Mouse (Mus musculus): ENCODE data around the gene Gm8909.
"Not testable (repeated sequence)": the region's sequence is repeated elsewhere in the genome, so short reads cannot be mapped to it uniquely, and the experiment has no call there.

Gm8909 gene

DNA sequence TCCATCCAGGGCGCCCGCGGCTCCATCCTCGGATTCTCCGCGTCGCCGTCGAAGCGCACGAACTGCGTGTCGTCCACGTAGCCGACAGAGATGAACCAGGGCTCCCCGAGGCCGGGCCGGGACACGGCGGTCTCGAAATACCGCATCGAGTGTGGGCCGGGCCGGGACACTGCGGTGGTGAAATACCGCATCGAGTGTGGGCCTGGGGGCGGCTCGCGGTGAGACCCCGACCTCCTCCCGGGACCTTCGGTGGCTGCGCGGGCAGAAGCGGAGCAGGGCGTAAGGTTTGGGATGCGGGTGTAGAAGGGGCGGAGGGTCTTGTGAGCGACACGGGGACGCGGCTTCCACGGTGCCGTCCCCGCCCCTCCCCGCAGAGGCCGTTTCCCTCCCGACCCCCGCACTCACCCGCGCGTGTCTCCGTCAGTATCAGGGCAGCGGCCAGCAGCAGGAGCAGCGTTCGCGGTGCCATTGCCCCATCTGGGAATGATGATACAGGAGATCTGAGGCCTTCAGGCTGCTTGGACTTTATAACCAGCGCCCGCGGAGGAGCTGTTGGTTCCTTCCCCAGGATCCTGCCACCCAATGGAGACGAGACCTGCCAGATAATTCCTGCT lies at the start of gene Gm8909:
Gene Gm8909 (minus strand): TSS at position 499 of the 614 bp plus-strand sequence.
- DNase-seq (ENCODE audit: low read depth, low spot score), result no peak

DNA sequence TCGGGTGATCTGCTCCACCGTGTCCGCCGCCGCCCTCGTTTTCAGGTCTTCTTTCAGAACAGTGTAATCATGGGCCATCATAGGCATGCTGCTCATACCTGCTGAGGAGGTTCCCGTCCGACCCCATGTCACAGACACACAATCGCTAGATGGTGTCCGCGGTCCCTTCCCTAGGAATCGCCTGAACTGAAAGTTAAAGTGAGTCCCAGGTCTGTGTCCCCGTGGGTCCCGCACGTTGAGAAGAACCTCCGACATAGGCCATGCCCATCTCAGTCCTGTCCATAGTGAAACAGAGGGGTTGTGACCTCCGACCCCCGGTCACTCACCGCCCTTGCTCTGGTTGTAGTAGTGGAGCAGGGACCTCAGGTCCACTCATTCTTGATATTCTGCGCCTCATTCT lies 47.2 kb upstream of the Gm8909 start:
- no peak for DNase-seq (ENCODE audit: low read depth, low spot score)

DNA sequence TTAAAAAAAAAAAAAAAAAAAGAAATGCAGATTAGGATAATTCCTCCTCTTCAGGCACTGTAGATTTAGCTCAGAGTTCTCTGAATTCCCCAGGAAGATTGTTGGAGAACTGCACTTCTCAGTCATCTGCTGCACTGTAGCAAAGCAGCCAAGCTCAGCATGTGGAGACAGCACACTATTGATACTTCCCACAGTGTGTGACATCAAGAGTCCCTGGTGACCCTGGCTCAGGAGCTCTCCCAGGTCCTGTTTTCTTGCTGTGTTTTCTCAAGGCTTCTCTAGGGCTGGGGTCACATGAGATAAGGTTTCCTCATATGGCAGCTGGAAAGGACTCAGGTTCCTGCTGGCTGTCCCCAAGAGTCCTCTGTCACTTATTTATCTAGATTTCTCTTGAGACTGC lies 38.5 kb upstream of the Gm8909 start:
- no peak for DNase-seq (ENCODE audit: low read depth, low spot score)

DNA sequence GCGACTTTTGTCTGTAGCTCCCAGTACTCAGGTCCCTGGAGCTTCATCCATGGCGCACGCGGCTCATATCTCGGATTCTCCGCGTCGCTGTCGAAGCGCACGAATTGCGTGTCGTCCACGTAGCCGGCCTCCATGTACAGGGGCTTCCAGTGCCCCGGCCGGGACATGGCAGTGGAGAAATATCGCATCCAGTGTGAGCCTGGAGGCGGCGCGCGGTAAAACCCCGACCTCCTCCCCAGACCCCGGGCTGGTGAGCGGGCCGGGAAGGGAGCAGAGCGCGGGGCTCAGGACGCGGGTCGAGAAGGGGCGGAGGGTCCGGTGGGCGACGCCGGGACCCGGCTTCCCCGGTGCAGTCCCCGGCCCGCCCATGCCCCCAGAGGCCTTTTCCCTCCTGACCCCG lies 37.5 kb upstream of the Gm8909 start:
- DNase-seq (ENCODE audit: low read depth, low spot score), result no peak

DNA sequence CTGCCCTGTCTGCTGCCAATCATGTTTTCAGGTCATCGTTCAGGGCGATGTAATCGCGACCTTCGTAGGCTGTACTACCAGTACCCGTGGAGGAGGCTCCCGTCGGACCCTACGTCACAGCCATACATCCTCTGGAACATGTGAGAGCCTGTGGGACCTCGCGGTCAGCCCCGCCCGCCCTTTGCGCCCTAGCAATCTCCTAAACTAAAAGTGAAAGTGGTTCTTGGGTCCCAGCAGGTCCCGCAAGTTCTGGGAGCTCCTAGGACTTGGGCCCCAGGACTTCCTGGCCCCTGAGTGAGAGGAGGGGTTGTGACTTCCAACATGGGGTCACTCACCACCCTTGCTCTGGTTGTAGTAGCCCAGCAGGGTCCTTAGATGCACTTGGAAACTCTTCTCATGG lies 37.1 kb upstream of the Gm8909 start:
- no peak for DNase-seq (ENCODE audit: low read depth, low spot score)

DNA sequence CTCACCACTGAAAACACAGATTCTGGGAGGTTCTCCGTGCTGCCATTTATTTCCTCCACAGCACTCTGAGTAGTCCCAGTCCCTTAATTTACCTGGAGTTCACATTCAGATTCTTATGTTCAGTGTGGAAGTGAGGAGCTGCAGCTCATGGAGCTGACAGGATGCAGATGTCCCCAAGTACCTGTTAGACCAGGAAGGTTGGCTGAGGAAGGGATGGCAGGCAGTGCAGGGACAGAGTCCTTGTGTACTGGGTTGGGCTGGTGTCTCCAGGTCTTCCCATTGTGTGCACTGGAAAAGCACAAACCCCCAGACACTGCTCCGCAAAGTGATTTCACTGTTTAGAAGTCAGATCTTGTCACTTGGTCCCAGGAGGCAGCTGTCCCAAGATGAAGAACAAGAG lies 33.5 kb upstream of the Gm8909 start:
- no peak for DNase-seq (ENCODE audit: low read depth, low spot score)

DNA sequence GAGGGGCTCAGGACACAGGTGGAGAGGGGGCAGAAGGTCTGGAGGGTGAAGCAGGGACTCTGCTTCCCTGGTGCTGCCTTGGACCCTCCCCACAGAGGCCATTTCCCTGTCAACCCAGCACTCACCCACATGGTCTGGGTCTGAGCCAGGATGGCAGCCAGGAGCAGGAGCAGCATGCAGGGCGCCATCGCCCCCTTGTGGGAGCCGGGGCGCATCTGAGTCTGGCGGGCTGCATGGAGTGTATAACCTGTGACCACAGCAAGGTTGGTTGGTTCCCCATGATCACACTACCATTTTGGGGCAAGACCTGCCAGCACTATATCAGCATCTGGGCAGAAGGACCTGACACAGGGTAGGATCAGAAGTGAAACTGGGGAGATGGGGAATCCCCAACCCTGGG lies 30.0 kb upstream of the Gm8909 start:
- no peak for DNase-seq (ENCODE audit: low read depth, low spot score)

DNA sequence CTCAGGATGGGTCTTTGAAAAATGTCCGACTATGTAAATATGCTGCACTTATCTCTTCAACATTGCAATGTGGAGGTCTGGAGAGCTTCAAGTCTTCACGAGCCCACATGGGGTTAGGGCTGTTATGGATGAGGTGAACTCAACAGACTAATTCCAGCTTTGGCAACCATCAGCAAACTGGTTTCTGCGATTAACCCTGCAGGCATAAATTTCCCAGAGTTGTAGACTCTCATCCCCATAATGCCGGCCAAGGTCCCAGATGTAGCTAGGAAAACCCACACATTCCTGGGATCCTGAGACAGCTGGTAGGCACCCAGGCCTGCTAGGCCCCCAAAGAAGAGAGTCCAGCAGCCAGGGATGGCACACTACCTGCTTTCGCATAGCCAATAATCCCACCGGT lies 26.1 kb upstream of the Gm8909 start:
- no peak for DNase-seq (ENCODE audit: low read depth, low spot score)

DNA sequence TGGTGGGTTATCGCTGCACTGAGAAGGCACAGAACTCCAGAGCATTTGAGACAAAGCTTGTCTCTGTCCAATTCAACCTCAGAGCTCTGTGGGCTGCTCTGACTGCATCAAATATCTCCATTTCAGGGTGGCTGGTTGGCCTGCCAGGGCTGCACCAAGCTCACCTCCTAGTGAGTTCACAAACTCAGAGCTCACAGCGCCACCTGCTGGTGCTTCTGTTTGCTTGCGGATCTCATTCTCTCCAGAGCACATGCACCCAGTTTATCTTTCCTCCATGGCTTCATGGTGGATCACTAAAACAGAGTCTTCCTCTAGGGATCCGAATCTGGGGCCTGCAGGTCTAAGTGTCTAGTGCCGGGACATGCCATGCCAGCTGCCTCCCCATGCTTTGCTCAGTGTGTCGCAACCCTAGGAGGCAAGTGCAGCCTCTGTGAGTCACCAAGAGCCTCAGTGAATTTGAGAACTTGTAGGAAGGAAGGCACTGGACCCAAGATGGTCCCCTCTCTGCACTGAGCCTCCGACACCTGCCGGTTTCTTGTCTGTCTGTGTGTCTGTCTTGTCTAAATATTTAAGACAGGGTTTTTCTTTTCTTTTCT lies 25.3 kb upstream of the Gm8909 start:
- peak; percentile 34 for DNase-seq (ENCODE audit: low read depth, low spot score)

DNA sequence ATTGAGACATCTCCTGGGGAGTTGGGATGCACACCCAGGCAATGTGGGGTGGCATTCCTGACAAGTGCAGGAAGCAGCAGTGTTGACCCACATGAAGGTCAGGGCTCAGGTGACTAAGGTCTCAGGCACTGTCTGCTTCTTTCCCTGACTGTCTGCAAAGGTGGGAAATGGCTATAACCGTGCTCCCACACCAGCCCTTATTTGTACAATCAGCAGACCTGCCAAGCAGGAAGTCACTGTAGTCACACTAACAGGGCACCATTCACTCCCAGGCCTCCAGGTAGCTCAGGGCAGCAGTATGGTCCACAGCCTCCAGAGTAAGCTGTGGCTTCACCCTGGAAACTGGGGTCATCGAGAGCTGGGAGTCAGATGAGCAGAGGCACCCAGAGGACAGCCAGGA lies 24.0 kb upstream of the Gm8909 start:
- no peak for DNase-seq (ENCODE audit: low read depth, low spot score)

DNA sequence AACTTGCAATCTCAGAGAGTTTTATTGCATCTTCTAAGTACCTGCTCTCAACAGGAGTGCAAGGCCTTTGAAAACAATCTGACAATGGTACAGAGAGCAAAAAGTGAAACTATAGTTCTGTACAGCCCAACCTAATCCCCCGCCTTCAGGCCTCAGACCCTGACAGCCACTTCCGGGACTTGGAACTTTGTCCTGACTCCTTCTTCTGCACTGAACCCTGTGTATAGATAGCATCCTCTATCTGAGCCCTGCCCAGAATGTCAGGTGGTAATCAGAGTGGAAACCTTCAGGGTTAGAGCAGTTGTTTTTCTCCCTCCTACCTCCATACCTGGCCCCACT lies 21.8 kb upstream of the Gm8909 start, which contains the start of gene H2-T3:
Gene H2-T3 (minus strand): TSS at position 119 of the 339 bp plus-strand sequence.
- no peak for DNase-seq (ENCODE audit: low read depth, low spot score)

DNA sequence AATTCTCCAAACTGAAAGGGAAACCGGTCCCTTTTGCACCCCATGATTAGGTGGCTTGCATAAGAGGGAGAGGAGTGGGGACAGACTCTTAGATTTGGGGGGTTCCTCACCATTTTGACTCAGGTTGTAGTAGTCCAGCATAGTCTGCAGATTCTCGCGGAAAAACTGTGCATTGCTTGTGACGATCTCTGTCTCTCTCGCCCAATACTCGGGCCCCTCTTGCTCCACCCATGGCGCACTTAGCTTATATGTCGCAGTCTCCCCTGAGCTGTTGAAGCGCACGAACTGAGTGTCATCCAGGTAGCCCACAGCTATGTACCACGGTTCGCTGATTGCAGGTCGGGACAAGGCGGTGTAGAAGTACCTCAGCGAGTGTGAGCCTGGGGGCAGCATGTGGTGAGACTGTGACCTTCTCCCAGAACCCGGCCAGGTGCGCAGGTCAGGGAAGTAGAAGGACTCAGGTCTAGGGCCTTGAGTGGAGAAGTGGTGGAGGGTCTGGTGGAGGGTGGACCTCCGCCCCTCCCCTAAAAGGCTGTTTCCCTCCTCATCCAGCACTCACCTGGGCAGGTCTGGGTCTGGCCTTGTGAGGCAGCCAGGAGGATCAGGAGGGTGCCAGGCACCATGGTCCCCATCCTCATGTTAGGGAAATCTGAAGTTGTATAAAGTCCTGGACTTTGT lies 21.3 kb upstream of the Gm8909 start:
- DNase-seq (ENCODE audit: low read depth, low spot score), result no peak

DNA sequence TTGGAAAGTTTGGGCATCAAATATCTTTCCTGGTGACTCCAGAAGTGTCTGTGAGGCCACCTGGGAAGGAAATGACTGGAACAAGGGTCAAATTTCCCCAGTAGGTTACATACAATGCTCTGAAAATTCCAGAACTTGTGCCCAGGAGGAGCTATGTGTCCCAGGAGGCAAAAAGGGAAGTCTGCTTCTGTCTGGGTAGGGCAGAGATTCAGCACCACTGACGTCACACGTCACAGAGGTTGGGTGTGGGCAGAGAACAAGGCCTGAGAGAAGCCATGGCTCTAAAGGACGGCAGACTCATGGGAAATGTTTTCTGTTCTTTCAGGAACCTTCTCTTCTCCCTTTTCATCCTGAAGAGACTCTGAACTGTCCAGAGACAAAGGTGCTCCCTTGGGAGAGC lies 19.2 kb upstream of the Gm8909 start:
- DNase-seq (ENCODE audit: low read depth, low spot score), result no peak

DNA sequence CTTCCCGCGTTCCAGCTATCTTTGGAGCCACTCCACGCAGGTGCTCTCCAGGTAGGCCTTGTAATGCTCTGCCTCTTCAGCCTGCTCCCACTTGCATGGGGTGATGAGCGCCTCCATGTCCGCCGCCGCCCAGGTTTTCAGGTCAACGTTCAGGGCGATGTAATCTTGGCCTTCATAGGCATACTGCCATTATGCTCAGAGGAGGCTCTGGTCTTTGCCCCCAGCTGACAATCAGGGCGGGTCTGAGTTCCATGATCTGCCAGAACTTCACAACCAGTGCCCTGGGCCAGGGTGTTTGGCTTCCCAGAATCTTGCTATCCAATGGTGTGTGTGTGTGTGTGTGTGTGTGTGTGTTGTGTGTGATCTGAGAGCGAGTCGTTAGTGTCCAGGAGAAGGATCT lies 13.9 kb upstream of the Gm8909 start:
- no peak for DNase-seq (ENCODE audit: low read depth, low spot score)

DNA sequence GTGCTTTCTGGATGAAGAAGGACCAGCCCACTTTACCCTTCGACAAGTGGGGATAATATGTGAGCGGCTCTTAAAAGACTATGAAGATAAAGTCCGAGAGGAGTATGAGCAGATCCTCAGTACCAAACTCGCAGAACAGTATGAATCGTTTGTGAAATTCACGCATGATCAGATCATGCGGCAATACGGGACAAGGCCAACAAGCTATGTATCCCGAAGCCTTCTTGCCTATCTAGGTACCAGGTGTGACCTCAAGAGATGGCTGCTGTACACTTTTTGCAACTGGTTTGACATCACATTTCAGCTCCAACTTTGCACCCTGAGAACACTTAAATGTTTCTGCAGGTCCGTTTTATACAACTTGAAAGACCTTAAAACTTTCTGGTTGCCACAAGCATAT lies 11.1 kb upstream of the Gm8909 start:
- not testable (repeated sequence) for DNase-seq (ENCODE audit: low read depth, low spot score)

DNA sequence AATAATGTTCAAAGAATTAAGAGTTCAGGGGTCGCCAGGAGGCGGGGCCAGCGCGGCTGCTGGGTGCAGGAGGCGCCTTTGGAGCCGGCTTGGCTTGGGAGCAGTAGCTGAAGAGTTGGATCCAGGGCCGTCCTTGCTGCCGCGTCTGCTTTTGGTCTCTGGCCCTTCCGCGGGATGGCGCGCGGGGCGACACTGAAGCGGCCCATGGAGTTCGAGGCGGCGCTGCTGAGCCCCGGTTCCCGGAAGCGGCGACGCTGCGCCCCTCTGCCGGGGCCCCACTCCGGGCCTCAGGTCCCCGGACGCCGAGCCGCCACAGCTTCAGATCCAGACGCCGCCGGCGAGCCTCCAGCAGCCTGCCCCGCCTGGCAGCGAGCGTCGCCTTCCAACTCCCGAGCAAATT lies 10.6 kb upstream of the Gm8909 start:
- DNase-seq (ENCODE audit: low read depth, low spot score), result not testable (repeated sequence)

DNA sequence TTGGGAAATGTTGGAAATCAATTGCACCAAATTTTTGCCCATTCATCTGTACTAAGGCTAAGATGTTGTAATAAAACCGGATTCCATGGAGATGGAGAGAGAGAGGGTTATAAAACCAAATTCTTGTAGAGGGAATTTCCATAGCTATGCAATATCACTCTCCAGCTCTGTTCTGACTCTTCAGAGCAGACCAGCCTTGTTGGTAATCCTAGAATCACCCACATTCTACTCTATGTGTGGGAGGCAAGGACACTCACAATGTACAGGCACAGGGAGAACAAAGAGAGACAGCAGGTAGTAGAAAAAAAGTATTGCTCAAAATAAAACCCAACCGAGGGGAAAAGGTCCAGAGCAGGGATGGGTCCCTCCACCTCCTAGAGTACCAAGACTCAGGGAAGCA lies 7.8 kb upstream of the Gm8909 start:
- not testable (repeated sequence) for DNase-seq (ENCODE audit: low read depth, low spot score)

DNA sequence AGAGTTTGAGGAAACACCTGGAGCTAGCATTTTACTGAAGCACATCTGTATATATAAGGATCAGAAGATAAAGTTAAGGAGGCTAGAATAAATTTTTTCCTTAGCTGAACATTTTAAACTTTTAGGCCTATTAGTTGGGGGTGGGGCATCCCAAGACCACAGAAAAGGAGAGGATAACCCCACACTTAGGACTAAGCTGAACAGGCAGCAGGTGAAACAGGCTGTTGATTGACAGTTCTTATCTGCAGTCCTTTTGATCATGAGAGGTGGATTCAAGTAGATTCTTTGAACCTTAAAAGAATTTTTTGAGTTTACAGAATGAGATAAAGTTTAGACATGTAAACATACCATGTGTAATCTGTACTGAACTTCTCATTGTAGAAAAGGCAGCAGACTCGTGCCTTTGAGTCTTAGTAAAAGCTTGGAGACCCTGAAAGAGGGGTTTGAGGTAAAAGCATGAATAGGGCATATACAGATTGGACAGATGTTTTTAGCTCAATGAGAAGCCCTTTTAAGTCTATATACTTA lies 2.0 kb upstream of the Gm8909 start:
- DNase-seq (ENCODE audit: low read depth, low spot score), result no peak

DNA sequence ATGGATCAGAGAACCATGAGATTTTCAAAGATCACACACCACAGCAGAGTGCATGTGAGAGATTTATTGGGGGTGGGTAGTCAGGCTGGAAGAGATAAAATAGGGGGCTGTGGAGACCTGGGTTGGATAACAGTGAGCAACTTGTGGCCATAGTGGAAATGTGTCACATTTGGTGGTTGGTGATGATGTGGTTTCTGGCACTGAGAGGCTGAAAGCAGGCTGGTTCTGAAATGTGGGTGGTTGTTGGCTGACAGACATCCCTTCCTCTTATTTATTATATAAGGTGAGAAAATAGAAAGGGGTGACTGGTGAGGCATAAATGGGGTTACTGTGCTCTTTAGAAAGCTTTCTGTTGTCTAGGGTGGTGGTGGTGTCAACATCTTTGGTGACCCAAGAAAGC lies 1.4 kb upstream of the Gm8909 start:
- DNase-seq (ENCODE audit: low read depth, low spot score), result no peak

DNA sequence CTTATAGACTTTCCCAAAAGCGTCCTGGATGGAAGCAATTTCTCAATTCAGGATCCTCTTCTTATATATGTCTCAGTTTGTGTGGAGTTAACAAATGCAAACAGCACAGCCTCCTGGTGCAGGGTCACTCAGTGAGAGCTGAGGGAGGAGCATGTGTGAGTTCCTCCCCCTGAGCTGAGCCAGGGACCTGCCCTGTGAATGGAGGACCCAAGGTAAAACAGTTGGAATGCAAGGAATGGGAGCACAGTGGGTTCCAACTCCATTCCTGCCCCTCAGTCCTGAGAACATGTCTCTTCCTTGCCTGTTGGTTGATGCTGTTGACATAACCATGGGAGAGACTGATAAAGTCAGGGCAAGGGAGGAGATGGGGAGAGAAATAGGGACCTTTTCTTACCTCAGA lies 757 bp upstream of the Gm8909 start:
- DNase-seq (ENCODE audit: low read depth, low spot score), result not testable (repeated sequence)

DNA sequence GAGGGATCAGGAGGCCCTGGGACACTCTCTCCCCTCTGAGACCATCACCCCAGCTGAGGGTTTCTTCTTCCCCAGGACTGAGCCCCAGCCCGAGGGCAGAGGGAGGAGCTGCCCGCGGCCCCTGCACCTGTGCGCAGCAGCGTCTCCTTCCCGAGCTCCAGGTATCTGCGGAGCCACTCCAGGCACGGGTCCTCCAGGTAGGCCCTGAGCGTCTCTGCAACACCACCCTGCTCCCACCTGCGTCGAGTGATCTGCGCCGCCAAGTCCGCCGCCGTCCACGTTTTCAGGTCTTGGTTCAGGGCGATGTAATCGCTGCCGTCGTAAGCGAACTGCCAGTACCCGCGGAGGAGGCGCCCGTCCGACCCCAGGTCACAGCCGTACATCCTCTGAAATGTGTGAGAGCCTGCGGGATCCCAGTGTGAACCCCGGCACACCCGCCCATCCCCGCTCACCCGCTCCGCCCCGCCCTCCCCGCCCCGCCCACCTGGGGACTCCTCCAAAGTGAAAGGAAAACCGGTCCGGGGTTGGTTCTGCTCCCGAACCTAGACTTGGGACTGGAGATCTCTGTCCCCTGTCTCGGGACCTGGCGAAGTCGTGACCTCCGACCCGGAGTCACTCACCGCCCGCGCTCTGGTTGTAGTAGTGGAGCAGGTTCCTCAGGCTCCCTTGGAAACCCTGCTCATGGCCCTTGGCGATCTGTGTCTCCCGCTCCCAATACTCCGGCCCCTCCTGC lies 865 bp downstream of the Gm8909 start:
- no peak for DNase-seq (ENCODE audit: low read depth, low spot score)

DNA sequence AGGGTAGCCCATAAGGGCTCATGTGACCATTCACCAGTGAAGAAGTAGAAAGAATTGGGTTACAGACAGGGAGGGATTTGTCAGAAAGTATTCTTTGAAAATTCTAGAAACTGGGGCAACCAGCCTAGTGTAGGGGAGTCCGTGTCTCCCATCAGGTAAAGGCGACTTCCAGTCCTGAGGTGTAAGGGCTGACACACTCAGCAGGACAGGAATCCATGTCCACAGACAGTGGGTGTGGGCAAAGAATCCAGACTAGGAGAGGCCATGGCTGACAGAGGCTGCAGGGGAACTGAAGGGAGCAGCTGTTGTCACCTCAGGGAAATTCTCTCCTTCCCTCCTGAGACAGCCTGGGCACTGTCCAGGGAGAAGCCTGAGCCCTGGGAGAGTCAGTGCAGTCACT lies 1.4 kb downstream of the Gm8909 start:
- DNase-seq (ENCODE audit: low read depth, low spot score), result not testable (repeated sequence)
